Mouse (Mus musculus): ENCODE measurements around the gene Bckdha. TPM values are rescaled to one million over a fixed set of nuclear protein-coding genes. Genes with fewer than 3 reads are reported as not detected.

The Bckdha gene
- total and polyA plus RNA-seq, 3 experiments, result 6.0 to 44.1 (median 20.4) TPM

DNA sequence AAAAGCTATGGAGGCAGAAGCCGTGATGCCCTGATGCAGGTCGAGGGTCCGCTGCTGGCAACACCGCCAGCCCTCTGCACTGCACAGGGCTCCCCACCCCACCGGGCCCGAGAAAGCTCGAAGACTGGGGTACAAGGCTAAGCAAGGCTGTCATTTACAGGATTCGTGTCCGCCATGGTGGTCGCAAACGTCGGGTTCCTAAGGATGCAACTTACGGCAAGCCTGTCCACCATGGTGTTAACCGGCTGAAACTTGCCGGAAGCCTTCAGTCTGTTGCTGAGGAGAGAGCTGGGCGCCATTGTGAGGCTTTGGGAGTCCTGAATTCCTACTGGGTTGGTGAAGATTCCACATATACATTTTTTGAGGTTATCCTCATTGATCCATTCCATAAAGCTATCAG, 57.4 kb downstream of the Bckdha start:
- TF ChIP-seq TAL1 (conservative IDR thresholded peaks at IDR 0.05; ENCODE audit: low read depth, low read length) (no peak), POLR2AphosphoS5 (IDR thresholded peaks at IDR 0.05; ENCODE audit: insufficient replicate concordance, low read depth, low read length) (no peak), CTCF (IDR thresholded peaks at IDR 0.05; ENCODE audit: low read depth, low read length) (no peak), GATA2 (IDR thresholded peaks at IDR 0.05; ENCODE audit: borderline replicate concordance, low read depth, low read length) (no peak), GATA1 (IDR thresholded peaks at IDR 0.05; ENCODE audit: borderline replicate concordance, low read length) (no peak)
- DNase-seq (ENCODE audit: low spot score), result no peak
- peaks cover 7% of the 10 kb centered on the region for H3K27me3 ChIP-seq (ENCODE audit: insufficient read depth, low read length)
- 0 out of 2 replicates have a peak, but pooled peaks cover 1% of the 10 kb centered on the region for H3K4me1 ChIP-seq (ENCODE audit: insufficient read depth, low read depth, low read length)
- no peaks in the 10 kb centered on the region for H3K36me3 ChIP-seq (replicated peaks)
- ATAC-seq (ENCODE audit: extremely low read depth, insufficient number of reproducible peaks, low FRiP score, poor library complexity, severe bottlenecking), result no peak
- H3K4me3 ChIP-seq (ENCODE audit: low read depth, low read length), result no peak overlapping the region
- H3K9me3 ChIP-seq (replicated peaks), result no peaks in the 10 kb centered on the region

DNA sequence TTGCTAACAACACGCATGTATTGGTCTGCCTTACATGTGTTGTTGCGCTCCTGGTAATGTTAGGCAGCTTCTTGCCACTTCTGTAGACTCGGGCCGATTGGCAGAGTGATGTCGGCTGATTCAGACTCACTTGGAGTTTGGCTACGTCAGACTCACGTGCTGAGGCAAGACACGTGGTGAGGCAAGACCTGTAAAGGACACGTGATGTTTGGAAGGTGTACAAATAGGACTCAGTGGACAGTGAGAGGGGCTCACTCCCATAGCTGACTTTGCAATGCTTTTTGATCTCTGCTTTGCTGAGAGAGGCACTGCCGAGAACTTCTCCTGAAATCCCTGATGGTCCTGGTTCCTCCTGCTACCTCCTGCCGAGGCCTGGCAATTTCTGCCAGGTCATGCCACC, 58.1 kb downstream of the Bckdha start:
- DNase-seq (ENCODE audit: low spot score), result no peak
- no peak for TF ChIP-seq CTCF (IDR thresholded peaks at IDR 0.05; ENCODE audit: low read depth, low read length)
- TF ChIP-seq TAL1 (conservative IDR thresholded peaks at IDR 0.05; ENCODE audit: low read depth, low read length), result no peak
- no peak for TF ChIP-seq GATA1 (IDR thresholded peaks at IDR 0.05; ENCODE audit: borderline replicate concordance, low read length)
- no peak for TF ChIP-seq POLR2AphosphoS5 (IDR thresholded peaks at IDR 0.05; ENCODE audit: insufficient replicate concordance, low read depth, low read length)
- TF ChIP-seq GATA2 (IDR thresholded peaks at IDR 0.05; ENCODE audit: borderline replicate concordance, low read depth, low read length), result no peak

DNA sequence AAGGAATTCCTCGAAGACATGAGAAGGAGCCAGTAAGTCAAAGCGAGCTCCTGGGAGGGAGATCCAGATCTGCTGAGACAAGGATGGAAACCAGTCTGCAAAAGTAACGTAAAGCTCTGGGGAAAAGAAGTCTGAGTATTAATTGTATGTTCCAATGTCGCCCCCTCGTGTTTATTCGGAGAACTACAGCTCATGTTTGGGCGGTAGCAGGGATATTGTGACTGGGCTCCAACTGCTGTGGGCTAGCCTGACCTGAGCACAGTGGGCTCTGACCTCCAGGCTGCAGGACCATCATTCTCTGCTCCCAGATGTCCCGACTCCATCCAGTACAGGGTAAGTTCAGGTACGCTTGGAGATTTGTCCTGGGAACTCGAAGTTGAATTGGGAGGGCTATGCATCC, 59.1 kb downstream of the Bckdha start:
- no peaks in the 10 kb centered on the region for H3K36me3 ChIP-seq (replicated peaks)
- H3K4me3 ChIP-seq (ENCODE audit: low read depth, low read length), result no peak overlapping the region
- peak; percentile 83 for TF ChIP-seq CTCF (IDR thresholded peaks at IDR 0.05; ENCODE audit: low read depth, low read length)
- no peak for TF ChIP-seq GATA2 (IDR thresholded peaks at IDR 0.05; ENCODE audit: borderline replicate concordance, low read depth, low read length)
- TF ChIP-seq TAL1 (conservative IDR thresholded peaks at IDR 0.05; ENCODE audit: low read depth, low read length), result no peak
- H3K9me3 ChIP-seq (replicated peaks), result no peaks in the 10 kb centered on the region
- H3K4me1 ChIP-seq (ENCODE audit: insufficient read depth, low read depth, low read length), result 0 out of 2 replicates have a peak, but pooled peaks cover 1% of the 10 kb centered on the region
- ATAC-seq (ENCODE audit: extremely low read depth, insufficient number of reproducible peaks, low FRiP score, poor library complexity, severe bottlenecking), result no peak; the same call in 1 of the 2 replicates
- peaks cover 7% of the 10 kb centered on the region for H3K27me3 ChIP-seq (ENCODE audit: insufficient read depth, low read length)
- peak; percentile 34 for DNase-seq (ENCODE audit: low spot score)

More for the DNA sequence above, 58.1 kb downstream of the Bckdha start:
- no peak for ATAC-seq (ENCODE audit: extremely low read depth, insufficient number of reproducible peaks, low FRiP score, poor library complexity, severe bottlenecking)
- Histone ChIP-seq H3K4me3 (ENCODE audit: low read depth, low read length) (no peak overlapping the region), H3K4me1 (ENCODE audit: insufficient read depth, low read depth, low read length) (0 out of 2 replicates have a peak, but pooled peaks cover 1% of the 10 kb centered on the region), H3K27me3 (ENCODE audit: insufficient read depth, low read length) (peaks cover 7% of the 10 kb centered on the region), H3K9me3 (replicated peaks) (no peaks in the 10 kb centered on the region), H3K36me3 (replicated peaks) (no peaks in the 10 kb centered on the region)

DNA sequence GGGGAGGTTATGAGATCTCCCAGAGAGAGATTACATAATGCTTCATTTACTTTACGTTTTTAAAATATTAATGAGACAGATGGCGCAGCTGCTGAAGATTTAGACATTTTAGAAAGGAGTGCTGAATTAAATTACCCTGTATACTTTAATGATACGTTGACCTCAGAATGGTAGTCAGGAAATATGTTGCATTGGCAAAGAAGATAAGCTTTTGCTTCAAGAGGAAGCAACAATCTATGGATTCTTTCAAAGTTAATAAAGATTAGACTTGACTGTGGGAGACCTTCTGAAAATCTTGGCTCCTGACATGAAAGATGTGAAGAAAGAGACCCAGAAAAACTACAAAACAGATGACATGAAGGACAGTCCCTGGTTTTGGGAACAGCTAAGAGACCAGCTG, 64.9 kb downstream of the Bckdha start:
- H3K9me3 ChIP-seq (replicated peaks), result no peaks in the 10 kb centered on the region
- TF ChIP-seq POLR2AphosphoS5 (IDR thresholded peaks at IDR 0.05; ENCODE audit: insufficient replicate concordance, low read depth, low read length), result no peak
- no peak for TF ChIP-seq GATA1 (IDR thresholded peaks at IDR 0.05; ENCODE audit: borderline replicate concordance, low read length)
- TF ChIP-seq GATA2 (IDR thresholded peaks at IDR 0.05; ENCODE audit: borderline replicate concordance, low read depth, low read length), result no peak
- TF ChIP-seq CTCF (IDR thresholded peaks at IDR 0.05; ENCODE audit: low read depth, low read length), result no peak
- TF ChIP-seq TAL1 (conservative IDR thresholded peaks at IDR 0.05; ENCODE audit: low read depth, low read length), result no peak
- DNase-seq (ENCODE audit: low spot score) (no peak), ATAC-seq (ENCODE audit: extremely low read depth, insufficient number of reproducible peaks, low FRiP score, poor library complexity, severe bottlenecking) (no peak)
- no peaks in the 10 kb centered on the region for H3K36me3 ChIP-seq (replicated peaks)
- peaks cover 8% of the 10 kb centered on the region for H3K27me3 ChIP-seq (ENCODE audit: insufficient read depth, low read length)
- no peak overlapping the region for H3K4me3 ChIP-seq (ENCODE audit: low read depth, low read length)
- no peaks in the 10 kb centered on the region for H3K4me1 ChIP-seq (ENCODE audit: insufficient read depth, low read depth, low read length)

DNA sequence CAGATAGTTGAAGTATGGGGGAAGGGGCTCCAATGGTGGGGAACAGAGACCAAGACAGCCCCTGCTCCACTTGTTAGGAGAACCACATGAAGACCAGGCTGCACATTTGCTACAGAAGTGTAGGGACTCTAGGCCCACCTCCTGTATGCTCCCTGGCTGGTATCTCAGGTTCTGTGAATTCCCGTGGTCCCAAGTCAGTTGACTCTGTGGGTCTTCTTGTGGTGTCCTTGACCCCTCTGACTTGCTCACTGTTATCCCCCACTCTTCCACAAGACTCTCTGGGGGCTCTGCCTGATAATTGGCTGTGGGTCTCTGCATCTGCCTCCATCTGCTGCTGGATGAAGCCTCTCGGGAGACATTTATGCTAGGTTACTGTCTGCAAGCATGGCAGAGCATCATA, 67.6 kb downstream of the Bckdha start:
- TF ChIP-seq GATA1 (IDR thresholded peaks at IDR 0.05; ENCODE audit: borderline replicate concordance, low read length), result no peak
- TF ChIP-seq POLR2AphosphoS5 (IDR thresholded peaks at IDR 0.05; ENCODE audit: insufficient replicate concordance, low read depth, low read length), result no peak
- TF ChIP-seq TAL1 (conservative IDR thresholded peaks at IDR 0.05; ENCODE audit: low read depth, low read length), result no peak
- no peak for TF ChIP-seq CTCF (IDR thresholded peaks at IDR 0.05; ENCODE audit: low read depth, low read length)
- no peak for TF ChIP-seq GATA2 (IDR thresholded peaks at IDR 0.05; ENCODE audit: borderline replicate concordance, low read depth, low read length)
- Histone ChIP-seq H3K36me3 (replicated peaks) (no peaks in the 10 kb centered on the region), H3K27me3 (ENCODE audit: insufficient read depth, low read length) (peaks cover 8% of the 10 kb centered on the region), H3K4me1 (ENCODE audit: insufficient read depth, low read depth, low read length) (no peaks in the 10 kb centered on the region), H3K9me3 (replicated peaks) (no peaks in the 10 kb centered on the region), H3K4me3 (ENCODE audit: low read depth, low read length) (no peak overlapping the region)
- DNase-seq (ENCODE audit: low spot score) (no peak), ATAC-seq (ENCODE audit: extremely low read depth, insufficient number of reproducible peaks, low FRiP score, poor library complexity, severe bottlenecking) (no peak)

DNA sequence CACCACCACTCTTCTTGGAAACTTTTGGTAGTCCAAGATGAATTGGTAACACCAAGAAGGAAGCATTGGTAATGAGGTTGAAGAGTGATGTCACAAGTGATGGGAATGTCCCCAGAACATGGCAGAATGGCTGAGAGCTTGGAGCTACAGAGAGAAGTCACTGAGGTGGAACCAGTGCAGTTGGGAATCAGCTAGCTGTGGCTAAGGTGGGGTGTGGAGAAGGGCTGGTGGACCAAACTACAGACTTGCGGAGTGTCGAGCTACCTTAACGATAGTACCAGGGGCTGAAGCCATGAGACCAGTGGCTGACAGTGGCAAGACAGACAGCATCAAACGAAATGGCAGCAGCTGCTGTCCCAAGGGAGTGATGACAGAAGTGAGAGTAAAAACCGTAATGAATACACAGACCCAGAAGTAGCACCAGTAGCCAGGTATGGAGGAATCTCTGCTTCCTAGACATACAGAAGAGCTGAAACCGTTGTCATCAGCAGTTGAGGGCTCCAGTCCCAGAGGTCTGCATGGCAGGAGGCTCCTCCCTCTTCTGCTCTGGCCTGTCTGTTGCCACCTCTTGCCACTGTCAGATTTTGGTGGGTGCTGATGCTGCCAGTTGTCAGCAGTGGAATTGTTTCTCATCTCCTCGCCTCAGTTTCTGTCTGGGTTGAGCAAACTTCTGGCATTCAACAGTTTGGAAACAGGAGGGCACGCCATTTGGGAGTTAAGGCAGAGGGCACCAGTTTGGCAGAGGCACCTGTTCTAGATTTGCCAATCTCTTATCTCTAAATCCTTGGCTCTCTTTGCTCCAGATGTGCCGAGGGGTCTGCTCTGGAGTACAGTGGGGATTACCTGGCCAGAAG, 73.2 kb downstream of the Bckdha start:
- H3K36me3 ChIP-seq (replicated peaks), result no peaks in the 10 kb centered on the region
- no peaks in the 10 kb centered on the region for H3K4me1 ChIP-seq (ENCODE audit: insufficient read depth, low read depth, low read length)
- no peaks in the 10 kb centered on the region; the same call in 1 of the 2 replicates for H3K27me3 ChIP-seq (ENCODE audit: insufficient read depth, low read length)
- no peaks in the 10 kb centered on the region for H3K9me3 ChIP-seq (replicated peaks)
- DNase-seq (ENCODE audit: low spot score) (no peak), ATAC-seq (ENCODE audit: extremely low read depth, insufficient number of reproducible peaks, low FRiP score, poor library complexity, severe bottlenecking) (no peak)
- H3K4me3 ChIP-seq (ENCODE audit: low read depth, low read length), result no peak overlapping the region
- TF ChIP-seq TAL1 (conservative IDR thresholded peaks at IDR 0.05; ENCODE audit: low read depth, low read length), result no peak
- TF ChIP-seq GATA2 (IDR thresholded peaks at IDR 0.05; ENCODE audit: borderline replicate concordance, low read depth, low read length), result no peak
- no peak for TF ChIP-seq GATA1 (IDR thresholded peaks at IDR 0.05; ENCODE audit: borderline replicate concordance, low read length)
- TF ChIP-seq CTCF (IDR thresholded peaks at IDR 0.05; ENCODE audit: low read depth, low read length), result no peak
- no peak for TF ChIP-seq POLR2AphosphoS5 (IDR thresholded peaks at IDR 0.05; ENCODE audit: insufficient replicate concordance, low read depth, low read length)

All from G1E (cell line).